Mouse (Mus musculus) frontal cortex, adult 2 months (tissue): ENCODE measurements around the gene Hmces. TPM values are rescaled to one million over a fixed set of nuclear protein-coding genes. Genes with fewer than 3 reads are reported as not detected.

Experiments
- DNase-seq, 2 experiments: peaks; one replicate each; pipeline ENCODE4 v3.0.0; 2022; ENCODE audit warnings: low spot score in 1 of 2; ENCODE audit errors: extremely low spot score in 1 of 2
- polyA plus RNA-seq: library from polyadenylated mRNA; depleted of rRNA; stranded (reverse); fragments of >200 nt; gene quantifications from 2 replicates; pipeline ENCODE4 v1.2.3, GENCODE M21; 2012; rRNA removed

Gene Hmces
- polyA plus RNA-seq = 42.2 and 43.0 TPM in 2 replicates

GRCm38 (mm10) chr6:87913661-87914325, at the start of gene Hmces:
Hmces (plus strand) TSS chr6:87913935.
- peak in 1 of 2 experiments; percentile 67 for DNase-seq

DNA sequence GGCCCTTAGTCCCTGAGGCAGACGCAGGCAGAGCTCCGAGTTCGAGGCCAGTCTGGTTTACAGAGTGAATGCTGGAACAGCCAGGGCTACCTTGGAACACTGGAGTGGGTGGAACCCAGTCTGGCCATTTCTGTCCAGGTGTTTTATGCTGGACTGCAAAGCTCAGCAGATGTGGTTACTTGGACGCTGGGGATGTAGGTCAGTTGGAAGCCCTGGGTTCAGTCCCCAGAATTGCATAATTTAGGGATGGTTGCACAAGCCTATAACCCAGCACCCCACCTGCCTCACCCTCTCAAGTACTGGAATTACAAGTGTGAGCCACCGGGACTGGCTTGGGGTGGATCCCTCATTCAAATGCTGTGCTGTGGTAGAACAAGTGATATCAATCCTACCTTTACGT, 47.5 kb upstream of the Hmces start:
- no peak for DNase-seq

GRCm38 (mm10) chr6:87867256-87867655, 46.5 kb upstream of the Hmces start:
- peak in 1 of 2 experiments; percentile 16 for DNase-seq

- peak in 1 of 2 experiments; percentile 51 for DNase-seq
Measured at GRCm38 (mm10) chr6:87868871-87869506, 44.7 kb upstream of the Hmces start.

GRCm38 (mm10) chr6:87870440-87870839, 43.3 kb upstream of the Hmces start:
- DNase-seq = no peak

GRCm38 (mm10) chr6:87871240-87871639, 42.5 kb upstream of the Hmces start:
- no peak for DNase-seq

DNA sequence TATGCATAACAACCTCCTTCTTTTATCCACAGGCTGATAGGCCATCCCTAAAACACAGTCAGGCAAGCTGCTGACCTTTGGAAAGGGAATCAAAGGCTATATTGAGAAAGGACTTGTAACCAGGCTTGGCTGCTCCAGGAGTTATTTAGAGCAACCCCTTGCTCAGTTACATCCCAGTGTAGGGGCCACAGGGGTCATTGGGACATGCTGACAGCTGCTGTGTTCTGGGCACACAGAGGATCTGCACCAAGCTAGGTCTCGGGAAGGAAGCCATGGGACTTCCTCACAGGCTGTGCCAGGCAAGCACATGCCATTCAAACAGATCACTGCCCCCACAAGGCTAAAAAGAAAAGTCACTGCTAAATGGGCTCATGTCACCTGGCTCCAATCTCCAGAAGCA, 40.6 kb upstream of the Hmces start:
- no peak for DNase-seq

DNA sequence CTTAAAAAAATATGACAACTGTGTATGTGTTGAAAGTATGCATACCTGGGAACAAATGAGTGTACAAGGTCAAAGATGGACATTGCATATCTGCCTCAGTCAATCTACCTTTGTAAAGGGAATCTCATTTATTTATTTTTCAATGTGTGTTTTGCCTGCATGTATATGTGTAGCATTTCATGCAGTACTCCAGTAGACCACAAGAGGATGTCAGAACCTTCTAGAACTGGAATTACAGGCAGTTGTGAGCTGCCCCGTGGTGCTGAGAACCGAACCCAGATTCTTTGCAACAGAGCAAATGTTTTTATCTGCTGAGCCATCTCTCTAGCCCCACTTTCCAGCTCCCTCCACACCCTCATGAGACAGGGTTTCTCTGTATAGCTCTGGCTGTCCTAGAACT, 39.8 kb upstream of the Hmces start:
- no peak for DNase-seq

- DNase-seq = no peak
Measured at GRCm38 (mm10) chr6:87875083-87875482, 38.7 kb upstream of the Hmces start.

GRCm38 (mm10) chr6:87875562-87875961, 38.2 kb upstream of the Hmces start:
- DNase-seq = no peak

DNA sequence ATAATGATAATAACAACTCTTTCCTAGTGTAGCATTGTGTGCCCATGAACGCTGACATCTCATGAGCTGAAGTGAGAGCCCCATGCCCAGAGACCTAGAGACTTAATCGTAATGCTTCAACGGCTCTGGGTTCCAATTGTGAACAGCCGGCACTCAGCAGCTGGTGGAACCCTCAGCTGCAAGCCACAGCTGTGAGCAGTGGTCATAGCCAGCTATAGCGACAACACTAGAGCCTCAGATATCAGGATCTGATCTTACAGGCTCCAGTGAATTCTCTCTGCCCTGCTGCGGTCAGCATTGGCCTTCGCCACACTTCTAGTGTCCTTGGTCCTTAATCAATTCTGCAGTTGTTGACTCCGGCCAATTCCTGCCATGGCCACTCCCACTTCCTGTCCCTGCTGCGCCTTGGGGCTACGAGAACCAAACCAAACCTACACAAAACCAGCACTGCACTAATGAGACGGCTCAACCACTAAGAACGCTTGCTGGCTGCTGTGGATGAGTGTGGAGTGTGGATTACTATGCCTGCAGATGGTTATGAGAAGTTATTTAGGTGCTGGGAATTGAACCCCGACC, 37.6 kb upstream of the Hmces start:
- DNase-seq = no peak

DNA sequence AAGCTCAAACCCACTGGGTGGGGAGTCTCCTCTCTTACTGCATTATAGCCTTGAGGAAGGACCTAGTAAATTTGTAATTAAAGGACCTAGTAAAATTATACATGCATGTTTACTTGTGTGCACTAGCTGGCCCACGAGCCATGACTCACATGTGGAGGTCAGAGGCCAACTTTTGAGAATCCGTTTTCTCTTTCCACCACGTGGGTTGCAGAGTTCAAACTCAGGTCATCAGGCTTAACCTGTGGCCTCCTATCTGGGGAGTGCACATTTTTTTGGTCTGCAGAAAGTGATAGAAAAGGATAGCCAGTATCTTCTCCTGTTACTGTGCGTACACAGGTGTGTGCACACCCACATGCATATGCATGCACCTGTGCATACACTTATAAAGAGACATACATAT, 34.7 kb upstream of the Hmces start:
- DNase-seq = no peak

DNA sequence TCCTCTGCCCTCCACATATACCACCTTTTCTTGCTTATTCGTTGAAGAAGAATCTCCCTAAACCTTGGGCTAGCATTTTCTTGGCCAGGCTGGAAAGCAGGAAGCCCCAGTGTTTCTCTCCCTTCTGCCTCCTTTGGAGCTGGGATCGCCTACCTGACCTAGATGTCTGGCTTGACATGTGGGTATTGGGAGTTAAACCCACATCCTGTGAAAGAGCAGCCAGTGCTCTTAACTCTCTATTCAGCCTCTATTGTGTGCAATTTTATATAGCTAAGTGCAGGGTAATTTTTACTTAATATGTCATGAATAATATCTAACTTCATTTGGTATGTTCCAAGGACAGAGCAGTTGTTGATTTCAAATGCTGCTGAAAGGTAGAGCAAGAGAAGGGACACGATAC, 34.1 kb upstream of the Hmces start:
- no peak for DNase-seq

DNA sequence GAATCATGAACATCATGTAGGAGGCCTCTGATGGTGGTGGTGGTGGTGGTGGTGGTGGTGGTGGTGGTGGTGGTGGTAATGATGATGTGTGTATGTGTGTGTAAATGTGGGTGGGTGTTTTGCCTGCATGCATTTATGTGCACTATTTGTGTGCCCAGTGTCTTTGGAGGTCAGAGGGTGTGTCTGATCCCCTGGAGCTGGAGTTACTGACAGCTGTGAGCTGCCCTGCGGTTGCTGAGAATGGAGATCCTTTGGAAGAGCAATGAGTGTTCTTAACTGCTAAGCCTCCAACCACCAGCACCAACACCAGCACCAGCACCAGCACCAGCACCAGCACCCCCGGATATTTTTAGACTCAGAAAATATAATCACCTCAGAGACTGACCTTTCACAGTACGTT, 31.5 kb upstream of the Hmces start:
- no peak for DNase-seq

DNA sequence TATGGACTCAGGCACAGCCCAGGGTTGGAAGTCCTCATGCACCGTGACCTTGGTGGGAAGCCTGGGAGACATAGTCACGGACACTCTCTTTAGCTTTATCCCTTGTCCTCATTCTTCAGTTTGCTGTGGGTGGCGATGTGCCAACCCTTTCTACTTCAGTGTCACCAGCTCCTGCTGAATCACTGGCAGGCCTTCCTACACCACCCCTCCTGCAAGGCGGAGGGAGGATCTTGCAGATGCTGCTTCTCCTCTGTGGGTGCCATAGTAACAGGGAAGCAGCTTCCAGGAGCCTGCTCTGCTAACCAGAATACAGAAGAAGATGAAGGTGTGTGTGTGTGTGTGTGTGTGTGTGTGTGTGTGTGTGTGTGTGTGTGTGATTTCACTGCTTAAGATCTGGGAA, 30.9 kb upstream of the Hmces start:
- DNase-seq = peak; percentile 90

DNA sequence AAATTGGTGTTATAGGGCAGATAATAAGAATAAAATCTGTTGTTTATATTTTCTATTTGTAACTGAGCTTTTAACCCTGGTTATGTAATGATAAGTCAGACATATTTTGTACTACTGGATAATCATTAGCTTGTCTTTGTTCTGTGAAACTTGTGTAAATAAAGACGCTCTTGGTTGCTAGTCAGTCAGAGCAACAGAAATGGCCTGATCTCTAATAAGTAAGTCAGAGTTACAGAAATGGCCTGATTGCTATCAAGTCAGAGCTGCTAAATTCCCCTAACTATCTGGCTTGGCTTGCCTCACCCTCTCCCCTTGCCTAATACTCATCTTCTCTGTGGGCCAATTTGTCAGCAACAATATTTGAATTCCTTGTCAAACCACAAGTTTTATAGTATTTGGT, 27.0 kb upstream of the Hmces start:
- DNase-seq = no peak

DNA sequence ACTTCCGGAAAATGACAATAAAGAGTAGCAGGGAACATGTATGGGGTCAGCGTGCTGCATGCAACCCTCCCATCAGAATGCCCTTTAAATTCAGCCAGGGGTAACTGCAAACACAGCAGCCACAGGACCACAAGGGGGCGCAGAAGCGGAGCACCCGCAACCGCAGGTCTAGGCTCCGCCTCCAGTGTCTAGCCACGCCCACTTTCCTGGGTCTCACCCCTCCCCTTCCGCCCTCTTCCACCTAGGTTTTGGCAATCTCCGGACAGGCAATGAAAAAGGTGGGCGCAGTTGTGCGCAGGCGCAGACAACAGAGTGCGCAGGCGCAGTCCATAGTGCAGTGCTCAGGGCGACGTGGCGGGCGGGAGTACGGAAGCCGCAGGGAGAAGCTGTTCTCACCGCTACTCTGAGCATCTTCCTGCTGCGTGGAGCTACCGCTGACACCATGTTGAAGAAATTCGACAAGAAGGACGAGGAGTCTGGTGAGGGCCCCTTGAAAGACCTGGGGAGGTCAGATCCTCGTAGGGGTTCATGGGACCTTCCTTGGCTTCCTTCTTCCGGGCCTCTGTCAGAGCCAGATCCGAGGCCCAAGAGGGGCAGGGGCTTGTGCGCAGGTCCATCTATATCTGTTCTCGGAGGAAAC, 26.0 kb upstream of the Hmces start, which contains the start of gene Copg1:
Copg1 (plus strand) TSS at position 221 of the 640 bp plus-strand sequence.
- DNase-seq = peak; percentile 99 to 100

GRCm38 (mm10) chr6:87893931-87894330, 19.8 kb upstream of the Hmces start:
- no peak for DNase-seq

DNA sequence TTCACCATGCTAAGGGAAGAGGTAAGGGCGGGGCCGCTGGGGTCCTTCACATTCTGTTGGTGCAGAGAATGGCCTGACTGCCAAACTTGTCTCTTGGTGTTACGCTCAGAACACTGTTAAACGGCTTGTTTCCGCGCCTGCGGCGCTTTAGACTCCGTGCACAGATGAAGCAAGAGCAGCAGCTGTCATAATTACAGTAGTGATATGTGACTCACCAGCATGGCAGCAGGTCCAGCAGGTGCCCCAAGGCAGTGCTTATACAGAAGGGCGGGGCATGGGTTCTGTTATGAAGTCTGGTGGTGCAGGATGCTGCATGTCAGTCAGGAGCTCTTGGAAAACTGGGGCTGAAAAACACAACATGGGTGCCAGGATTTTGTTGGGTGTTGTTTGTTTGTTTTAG, 15.7 kb upstream of the Hmces start:
- DNase-seq = no peak

- DNase-seq = no peak
Measured at GRCm38 (mm10) chr6:87906632-87907031, 7.1 kb upstream of the Hmces start.

DNA sequence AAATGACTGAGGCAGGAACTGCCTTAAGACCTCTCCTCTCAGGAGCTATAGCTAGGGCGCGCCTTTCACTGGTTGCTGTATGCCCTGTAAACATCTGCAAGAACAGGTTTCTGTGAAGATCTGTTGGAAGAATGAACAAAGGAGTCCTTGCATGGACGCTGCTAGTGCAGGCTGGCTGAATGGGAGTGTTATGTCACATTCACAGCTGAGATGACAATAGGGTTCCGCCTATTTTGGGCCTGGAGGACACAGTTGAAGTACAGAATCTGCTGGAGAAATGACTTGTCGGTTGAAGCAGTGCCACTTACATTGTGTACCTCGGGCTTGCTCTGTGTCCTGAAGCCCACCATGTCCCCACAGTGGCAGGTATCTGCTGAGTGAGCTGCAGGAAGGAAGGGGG, 4.6 kb upstream of the Hmces start:
- DNase-seq = no peak
